Mouse (Mus musculus): ENCODE data around the gene Rin3. TPM values are rescaled to one million over a fixed set of nuclear protein-coding genes. Genes with fewer than 3 reads are reported as not detected.
A peak's percentile ranks its signal among the peaks of the same experiment; 100 is the strongest.

Gene Rin3
- polyA plus RNA-seq, 1 experiment from 2014 or later: 9.0 TPM

- H3K4me3 ChIP-seq: no peak overlapping the region
Observed at GRCm38 (mm10) chr12:102355784-102356183, 72.9 kb downstream of the Rin3 start.

GRCm38 (mm10) chr12:102356781-102357180 lies 73.9 kb downstream of the Rin3 start:
- Histone ChIP-seq H3K4me1 (no peaks in the 10 kb centered on the region), H3K27ac (no peak overlapping the region), H3K36me3 (peaks cover 41% of the 10 kb centered on the region), H3K4me3 (no peak overlapping the region), H3K9me3 (no peaks in the 10 kb centered on the region), H3K27me3 (ENCODE audit: insufficient read depth, poor library complexity, severe bottlenecking) (no peaks in the 10 kb centered on the region)
- WGBS: 82% methylated on average over 1 of the region's 1 CpGs
- DNase-seq (ENCODE audit: low spot score): no peak

More at GRCm38 (mm10) chr12:102355784-102356183, 72.9 kb downstream of the Rin3 start:
- Histone ChIP-seq H3K4me1 (no peaks in the 10 kb centered on the region), H3K27me3 (ENCODE audit: insufficient read depth, poor library complexity, severe bottlenecking) (no peaks in the 10 kb centered on the region), H3K27ac (no peak overlapping the region), H3K9me3 (no peaks in the 10 kb centered on the region), H3K36me3 (peaks cover 34% of the 10 kb centered on the region)
- DNase-seq (ENCODE audit: low spot score): no peak

GRCm38 (mm10) chr12:102359390-102359789 lies 76.5 kb downstream of the Rin3 start:
- Histone ChIP-seq H3K27ac (no peak overlapping the region), H3K36me3 (peaks cover 42% of the 10 kb centered on the region), H3K4me3 (no peak overlapping the region), H3K9me3 (no peaks in the 10 kb centered on the region), H3K27me3 (ENCODE audit: insufficient read depth, poor library complexity, severe bottlenecking) (no peaks in the 10 kb centered on the region), H3K4me1 (no peaks in the 10 kb centered on the region)
- no peak for DNase-seq (ENCODE audit: low spot score)
- 80% methylated on average over 4 of the region's 4 CpGs for WGBS

- 85% methylated on average over 10 of the region's 10 CpGs for WGBS
- no peak for DNase-seq (ENCODE audit: low spot score)
- no peaks in the 10 kb centered on the region for H3K4me1 ChIP-seq
- H3K27ac ChIP-seq: no peak overlapping the region
- no peak overlapping the region for H3K4me3 ChIP-seq
- H3K27me3 ChIP-seq (ENCODE audit: insufficient read depth, poor library complexity, severe bottlenecking): no peaks in the 10 kb centered on the region
- H3K9me3 ChIP-seq: no peaks in the 10 kb centered on the region
- H3K36me3 ChIP-seq: peaks cover 42% of the 10 kb centered on the region
Observed at GRCm38 (mm10) chr12:102361189-102362161, 78.6 kb downstream of the Rin3 start.

- Histone ChIP-seq H3K36me3 (peaks cover 39% of the 10 kb centered on the region), H3K27ac (no peak overlapping the region), H3K27me3 (ENCODE audit: insufficient read depth, poor library complexity, severe bottlenecking) (no peaks in the 10 kb centered on the region), H3K9me3 (no peaks in the 10 kb centered on the region), H3K4me1 (peaks cover 22% of the 10 kb centered on the region), H3K4me3 (no peak overlapping the region)
- no peak for DNase-seq (ENCODE audit: low spot score)
- 90% methylated on average over 7 of the region's 7 CpGs for WGBS
Observed at GRCm38 (mm10) chr12:102365016-102365415, 82.2 kb downstream of the Rin3 start.

GRCm38 (mm10) chr12:102366126-102366816 lies 83.4 kb downstream of the Rin3 start:
- Histone ChIP-seq H3K9me3 (no peaks in the 10 kb centered on the region), H3K36me3 (peaks cover 30% of the 10 kb centered on the region), H3K27ac (no peak overlapping the region), H3K27me3 (ENCODE audit: insufficient read depth, poor library complexity, severe bottlenecking) (no peaks in the 10 kb centered on the region), H3K4me1 (peaks cover 23% of the 10 kb centered on the region), H3K4me3 (no peak overlapping the region)
- 87% methylated on average over 9 of the region's 9 CpGs for WGBS
- no peak for DNase-seq (ENCODE audit: low spot score)

- Histone ChIP-seq H3K36me3 (peaks cover 30% of the 10 kb centered on the region), H3K27me3 (ENCODE audit: insufficient read depth, poor library complexity, severe bottlenecking) (no peaks in the 10 kb centered on the region), H3K27ac (no peak overlapping the region), H3K4me1 (peaks cover 23% of the 10 kb centered on the region), H3K9me3 (no peaks in the 10 kb centered on the region), H3K4me3 (no peak overlapping the region)
- WGBS: 80% methylated on average over 3 of the region's 3 CpGs
- no peak for DNase-seq (ENCODE audit: low spot score)
Observed at GRCm38 (mm10) chr12:102367075-102367474, 84.2 kb downstream of the Rin3 start.

- H3K36me3 ChIP-seq: peaks cover 27% of the 10 kb centered on the region
- 74% methylated on average over 7 of the region's 7 CpGs for WGBS
- no peak for DNase-seq (ENCODE audit: low spot score)
Observed at GRCm38 (mm10) chr12:102368066-102368465, 85.2 kb downstream of the Rin3 start.

GRCm38 (mm10) chr12:102368556-102368955 lies 85.7 kb downstream of the Rin3 start:
- Histone ChIP-seq H3K27me3 (ENCODE audit: insufficient read depth, poor library complexity, severe bottlenecking) (no peaks in the 10 kb centered on the region), H3K36me3 (peaks cover 28% of the 10 kb centered on the region), H3K4me3 (no peak overlapping the region), H3K27ac (0 out of 2 replicates have a peak overlapping the region, but pooled peaks have one; percentile 62), H3K9me3 (no peaks in the 10 kb centered on the region), H3K4me1 (peaks cover 23% of the 10 kb centered on the region)
- WGBS: 79% methylated on average over 14 of the region's 14 CpGs
- no peak for DNase-seq (ENCODE audit: low spot score)

More at GRCm38 (mm10) chr12:102368066-102368465, 85.2 kb downstream of the Rin3 start:
- Histone ChIP-seq H3K27ac (0 out of 2 replicates have a peak overlapping the region, but pooled peaks have one; percentile 62), H3K4me1 (peaks cover 23% of the 10 kb centered on the region), H3K4me3 (no peak overlapping the region), H3K9me3 (no peaks in the 10 kb centered on the region), H3K27me3 (ENCODE audit: insufficient read depth, poor library complexity, severe bottlenecking) (no peaks in the 10 kb centered on the region)

GRCm38 (mm10) chr12:102369488-102370235 lies 86.8 kb downstream of the Rin3 start:
- H3K27ac ChIP-seq: peak overlapping the region; percentile 62; the same call in 1 of the 2 replicates
- DNase-seq (ENCODE audit: low spot score): no peak

GRCm38 (mm10) chr12:102370931-102371500 lies 88.2 kb downstream of the Rin3 start:
- no peak overlapping the region for H3K27ac ChIP-seq
- no peak overlapping the region for H3K4me3 ChIP-seq
- no peak for DNase-seq (ENCODE audit: low spot score)
- H3K4me1 ChIP-seq: peaks cover 23% of the 10 kb centered on the region
- peaks cover 38% of the 10 kb centered on the region for H3K36me3 ChIP-seq
- no peaks in the 10 kb centered on the region for H3K27me3 ChIP-seq (ENCODE audit: insufficient read depth, poor library complexity, severe bottlenecking)
- 78% methylated on average over 4 of the region's 4 CpGs for WGBS
- H3K9me3 ChIP-seq: no peaks in the 10 kb centered on the region

More at GRCm38 (mm10) chr12:102369488-102370235, 86.8 kb downstream of the Rin3 start:
- Histone ChIP-seq H3K27me3 (ENCODE audit: insufficient read depth, poor library complexity, severe bottlenecking) (no peaks in the 10 kb centered on the region), H3K4me3 (no peak overlapping the region), H3K4me1 (peaks cover 23% of the 10 kb centered on the region), H3K9me3 (no peaks in the 10 kb centered on the region), H3K36me3 (peaks cover 36% of the 10 kb centered on the region)
- WGBS: 73% methylated on average over 22 of the region's 22 CpGs

GRCm38 (mm10) chr12:102372322-102372721 lies 89.5 kb downstream of the Rin3 start:
- H3K9me3 ChIP-seq: no peaks in the 10 kb centered on the region
- no peaks in the 10 kb centered on the region for H3K27me3 ChIP-seq (ENCODE audit: insufficient read depth, poor library complexity, severe bottlenecking)
- peaks cover 42% of the 10 kb centered on the region for H3K36me3 ChIP-seq
- DNase-seq (ENCODE audit: low spot score): no peak
- no peak overlapping the region for H3K27ac ChIP-seq
- peaks cover 23% of the 10 kb centered on the region for H3K4me1 ChIP-seq
- 85% methylated on average over 3 of the region's 3 CpGs for WGBS
- no peak overlapping the region for H3K4me3 ChIP-seq

Data from heart, embryonic 10.5 days (tissue).